Mouse (Mus musculus) hindbrain, embryonic 11.5 days (tissue): ENCODE data around the gene Rps15a. TPM values are rescaled to one million over a fixed set of nuclear protein-coding genes. Genes with fewer than 3 reads are reported as not detected.

Experiments used
- ATAC-seq: fragments of 200-750 bp; cut with Nextera tagmentation; 2 replicates; pipeline ENCODE4 v1.8.0; 2017; ENCODE audit warnings: mild to moderate bottlenecking, moderate TSS enrichment, moderate library complexity; ENCODE audit not compliant: low FRiP score
- DNase-seq: peaks from one replicate; pipeline ENCODE4 v3.0.0-alpha.2; 2015; ENCODE audit warnings: low spot score
- H3K27ac ChIP-seq: fragments of 300-500 bp; sonication (generic); 2 replicates; pipeline ENCODE4 v1.5.1; 2014; ENCODE audit warnings: mild to moderate bottlenecking, low read depth, low read length
- H3K27me3 ChIP-seq: fragments of 300-500 bp; sonication (generic); 2 replicates; pipeline ENCODE4 v1.6.1; 2014; ENCODE audit warnings: mild to moderate bottlenecking, low read length, moderate library complexity, mixed read lengths; ENCODE audit not compliant: control insufficient read depth, insufficient read depth
- H3K36me3 ChIP-seq: fragments of 300-500 bp; sonication (generic); 2 replicates; pipeline ENCODE4 v1.6.1; 2014; ENCODE audit warnings: mild to moderate bottlenecking, low read length, moderate library complexity, mixed read lengths; ENCODE audit not compliant: control insufficient read depth, insufficient read depth
- H3K4me1 ChIP-seq: fragments of 300-500 bp; sonication (generic); replicated peaks from 2 replicates; pipeline ENCODE4 v1.6.1; 2014; ENCODE audit warnings: low read length, mixed read lengths; ENCODE audit not compliant: control insufficient read depth, insufficient read depth
- H3K4me2 ChIP-seq: fragments of 300-500 bp; sonication (generic); replicated peaks from 2 replicates; pipeline ENCODE4 v1.6.1; 2014; ENCODE audit warnings: mild to moderate bottlenecking, low read depth, low read length
- H3K4me3 ChIP-seq: fragments of 300-500 bp; sonication (generic); 2 replicates; pipeline ENCODE4 v1.5.1; 2014; ENCODE audit warnings: low read depth, low read length
- H3K9ac ChIP-seq: fragments of 300-500 bp; sonication (generic); 2 replicates; pipeline ENCODE4 v1.6.1; 2014; ENCODE audit warnings: low read depth, low read length
- H3K9me3 ChIP-seq: fragments of 300-500 bp; sonication (generic); 2 replicates; pipeline ENCODE4 v1.6.1; 2016; ENCODE audit warnings: low read length; ENCODE audit not compliant: control insufficient read depth
- WGBS: fragments of 180-500 bp; shearing (Covaris S2); extraction: QIAGEN DNeasy Blood & Tissue Kit; methylation state at CpG from one replicate; pipeline ENCODE4 v1.1.7; 2014; 5-methylcytosine and 5-hydroxymethylcytosine counted together
- polyA plus RNA-seq: library from polyadenylated mRNA; unstranded; fragments of >200 nt; fragmentation: Nextera tagmentation; extraction: Ambion mirVana; gene quantifications from 2 replicates; pipeline ENCODE4 v1.2.1, GENCODE M21; 2014

Rps15a gene
- polyA plus RNA-seq, 1 experiment from 2014 or later: 611 TPM

DNA sequence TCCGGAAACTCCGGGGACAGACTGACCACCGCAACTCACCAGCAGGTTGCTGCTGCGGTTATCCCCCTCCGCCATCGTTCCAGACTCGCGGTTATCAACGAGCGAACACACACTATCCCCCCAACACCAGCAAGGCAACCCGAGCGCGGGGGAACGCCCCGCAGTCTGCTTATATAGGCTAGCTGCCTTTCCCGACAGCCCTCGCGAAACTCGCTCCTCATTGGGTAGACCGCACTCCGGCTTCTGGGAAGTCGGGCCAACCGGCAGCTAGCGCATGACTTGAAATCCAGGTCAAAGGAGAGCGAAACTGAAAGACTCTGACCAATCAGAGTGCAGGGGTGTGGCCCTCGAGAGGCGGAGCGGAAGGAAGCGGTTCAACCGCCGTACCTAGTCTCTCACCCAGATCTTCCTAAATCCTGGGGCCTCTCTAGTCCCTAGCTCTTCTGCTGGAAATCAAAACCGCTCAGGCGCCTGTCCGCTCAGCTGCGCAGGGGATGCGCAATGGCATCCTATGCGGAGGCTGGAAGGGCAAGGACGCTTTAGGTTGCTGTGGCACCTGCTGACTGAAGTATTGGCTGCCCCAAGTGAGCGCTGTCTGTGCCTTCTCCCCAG lies 13.5 kb upstream of the Rps15a start, which contains the start of gene Arl6ip1:
Arl6ip1 (minus strand) TSS at position 233 of the 612 bp plus-strand sequence.
- Histone ChIP-seq H3K4me2 (peak within 1 kb of the TSS; percentile 62), H3K4me1 (peaks cover 5% of the 10 kb centered on the region; the same call in 1 of the 2 replicates), H3K27me3 (no peaks in the 10 kb centered on the region), H3K27ac (peak within 1 kb of the TSS; percentile 87), H3K36me3 (0 out of 2 replicates have a peak, but pooled peaks cover 3% of the 10 kb centered on the region), H3K9me3 (no peaks in the 10 kb centered on the region), H3K9ac (peak within 1 kb of the TSS; percentile 89), H3K4me3 (peak within 1 kb of the TSS; percentile 90)
- ATAC-seq (peak; percentile 100), DNase-seq (peak; percentile 94)
- under 1% methylated on average over 39 of the region's 39 CpGs for WGBS

DNA sequence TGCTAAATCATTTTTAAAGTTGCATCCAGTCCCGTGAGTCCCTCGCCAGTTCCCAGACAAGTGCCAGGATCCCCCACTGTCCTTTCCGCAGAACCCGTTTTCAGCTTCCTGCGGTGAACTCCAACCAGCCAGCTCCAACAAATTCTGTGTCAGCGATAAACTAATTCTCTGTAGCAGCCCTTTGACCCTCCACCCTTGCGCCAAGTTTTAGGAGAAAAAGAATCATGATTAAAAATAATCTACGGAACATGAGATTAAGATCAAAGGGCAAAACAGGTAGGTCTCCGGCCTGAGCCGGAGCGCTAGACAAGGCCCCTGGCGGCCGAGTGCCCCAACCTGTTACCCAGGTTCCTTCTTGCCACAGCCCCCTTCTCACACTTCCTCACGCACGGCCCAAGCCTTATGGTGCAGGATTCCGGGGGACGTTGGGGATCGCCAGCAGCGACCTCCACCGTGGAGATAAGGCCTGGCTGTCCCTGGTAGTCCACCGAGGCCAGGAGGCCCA lies 13.0 kb upstream of the Rps15a start:
- H3K4me1 ChIP-seq: peaks cover 5% of the 10 kb centered on the region; the same call in 1 of the 2 replicates
- H3K9me3 ChIP-seq: no peaks in the 10 kb centered on the region
- WGBS: under 1% methylated on average over 21 of the region's 21 CpGs
- H3K4me3 ChIP-seq: peak overlapping the region; percentile 90
- ATAC-seq (peak; percentile 84), DNase-seq (no peak)
- no peaks in the 10 kb centered on the region for H3K27me3 ChIP-seq
- H3K9ac ChIP-seq: peak overlapping the region; percentile 89
- 0 out of 2 replicates have a peak, but pooled peaks cover 3% of the 10 kb centered on the region for H3K36me3 ChIP-seq
- peak overlapping the region; percentile 62 for H3K4me2 ChIP-seq
- peak overlapping the region; percentile 87 for H3K27ac ChIP-seq

DNA sequence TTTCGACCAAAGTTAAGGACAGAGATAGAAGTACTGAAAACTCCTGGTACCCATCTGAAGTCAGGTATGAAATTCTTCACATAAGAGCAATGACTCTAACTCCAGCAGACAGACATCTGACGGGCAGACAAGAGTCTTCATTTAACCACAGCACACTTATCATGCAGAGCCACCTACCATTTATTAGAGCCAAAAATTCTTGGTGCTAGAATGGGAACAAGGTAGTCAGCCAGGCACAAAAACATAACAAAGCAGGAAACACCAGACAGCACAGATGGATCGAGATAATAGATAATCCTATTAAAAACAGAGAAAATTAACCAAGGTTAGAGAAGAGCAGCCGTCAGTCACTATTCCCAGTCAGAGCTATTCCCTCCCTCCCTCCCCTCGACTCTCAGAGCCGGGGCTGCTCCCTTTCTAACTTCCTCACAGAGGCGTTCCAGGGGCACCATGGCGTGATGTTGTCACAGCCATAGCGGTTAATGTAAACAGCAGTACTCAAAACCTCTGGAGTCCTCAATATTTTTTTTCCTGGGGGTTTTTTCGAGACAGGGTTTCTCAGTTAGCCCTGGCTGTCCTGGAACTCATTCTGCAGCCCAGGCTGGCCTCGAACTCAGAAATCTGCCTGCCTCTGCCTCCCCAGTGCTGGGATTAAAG lies 10.4 kb upstream of the Rps15a start:
- WGBS: 80% methylated on average over 11 of the region's 11 CpGs
- Histone ChIP-seq H3K9ac (no peak overlapping the region), H3K27me3 (no peaks in the 10 kb centered on the region), H3K4me1 (peaks cover 5% of the 10 kb centered on the region; the same call in 1 of the 2 replicates), H3K4me3 (no peak overlapping the region), H3K27ac (no peak overlapping the region), H3K4me2 (no peak overlapping the region), H3K36me3 (0 out of 2 replicates have a peak, but pooled peaks cover 3% of the 10 kb centered on the region), H3K9me3 (no peaks in the 10 kb centered on the region)
- ATAC-seq (no peak), DNase-seq (no peak)

DNA sequence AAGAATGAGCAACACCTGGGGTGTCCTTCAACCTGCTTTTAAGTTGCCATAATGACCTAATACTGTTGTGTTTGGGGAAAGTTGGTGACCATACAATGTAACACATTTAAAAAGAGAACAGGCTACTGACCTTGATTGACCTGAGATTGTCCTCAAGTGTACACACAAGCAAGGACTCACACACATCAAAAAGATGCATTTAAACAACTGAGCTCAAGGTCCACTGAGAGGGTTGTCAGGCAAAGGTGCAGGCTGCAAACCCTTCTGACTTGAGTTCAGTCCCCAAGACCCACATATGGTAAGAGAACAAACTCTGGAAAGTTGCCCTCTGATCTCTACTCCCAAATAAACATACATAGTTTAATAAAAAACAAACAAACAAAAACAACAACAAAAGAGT lies 9.7 kb upstream of the Rps15a start:
- no peak overlapping the region for H3K9ac ChIP-seq
- H3K4me1 ChIP-seq: peaks cover 5% of the 10 kb centered on the region; the same call in 1 of the 2 replicates
- ATAC-seq: no peak
- H3K9me3 ChIP-seq: no peaks in the 10 kb centered on the region
- no peak for DNase-seq
- no peaks in the 10 kb centered on the region for H3K27me3 ChIP-seq
- H3K4me3 ChIP-seq: no peak overlapping the region
- H3K4me2 ChIP-seq: no peak overlapping the region
- H3K36me3 ChIP-seq: 0 out of 2 replicates have a peak, but pooled peaks cover 3% of the 10 kb centered on the region
- no peak overlapping the region for H3K27ac ChIP-seq

DNA sequence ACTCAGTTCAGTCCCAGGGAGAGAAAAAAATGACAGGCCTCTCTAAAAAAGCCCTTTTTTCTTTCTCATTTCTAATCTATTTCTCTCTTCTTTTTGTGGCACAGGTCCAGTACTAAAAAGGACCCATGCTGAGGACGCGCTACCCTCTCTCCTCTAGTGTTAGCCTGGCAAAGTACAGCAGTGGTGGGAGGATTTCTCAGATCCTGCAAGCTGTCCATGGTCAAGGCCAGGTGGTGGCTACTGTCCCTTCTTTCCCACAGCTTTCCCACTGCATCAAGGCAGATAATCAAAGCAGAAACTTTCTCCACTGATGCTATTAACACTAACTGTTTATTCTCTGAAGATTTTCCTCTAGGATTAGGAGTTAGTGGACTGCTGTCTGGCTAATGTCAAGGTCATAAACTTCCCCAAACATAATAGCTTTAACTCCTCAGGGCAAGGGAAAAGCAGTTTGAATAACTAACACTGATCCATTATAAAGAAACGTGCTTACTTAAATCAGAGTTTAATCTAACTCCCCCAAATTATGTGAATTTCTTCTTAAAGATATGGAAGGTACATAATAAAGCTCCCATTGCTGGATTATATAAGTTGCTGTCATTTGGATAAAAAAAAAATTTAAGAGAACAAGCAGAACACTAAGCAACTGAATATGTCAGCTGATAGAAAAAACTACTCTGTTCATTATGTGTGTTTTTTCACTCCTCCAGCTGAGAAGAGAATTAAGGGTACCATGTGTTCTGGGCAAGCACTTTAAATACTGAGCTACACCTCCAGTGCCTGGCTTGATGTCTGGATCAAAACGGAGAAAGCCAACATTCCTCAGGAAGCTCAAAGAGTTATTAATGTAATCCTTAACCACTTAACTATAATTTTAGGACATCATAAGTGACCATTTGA lies 7.8 kb upstream of the Rps15a start:
- Histone ChIP-seq H3K27ac (no peak overlapping the region), H3K9ac (no peak overlapping the region), H3K4me2 (no peak overlapping the region), H3K36me3 (0 out of 2 replicates have a peak, but pooled peaks cover 8% of the 10 kb centered on the region), H3K27me3 (no peaks in the 10 kb centered on the region), H3K4me3 (no peak overlapping the region), H3K9me3 (no peaks in the 10 kb centered on the region), H3K4me1 (peaks cover 2% of the 10 kb centered on the region; the same call in 1 of the 2 replicates)
- 94% methylated on average over 4 of the region's 4 CpGs for WGBS
- ATAC-seq (no peak), DNase-seq (no peak)

DNA sequence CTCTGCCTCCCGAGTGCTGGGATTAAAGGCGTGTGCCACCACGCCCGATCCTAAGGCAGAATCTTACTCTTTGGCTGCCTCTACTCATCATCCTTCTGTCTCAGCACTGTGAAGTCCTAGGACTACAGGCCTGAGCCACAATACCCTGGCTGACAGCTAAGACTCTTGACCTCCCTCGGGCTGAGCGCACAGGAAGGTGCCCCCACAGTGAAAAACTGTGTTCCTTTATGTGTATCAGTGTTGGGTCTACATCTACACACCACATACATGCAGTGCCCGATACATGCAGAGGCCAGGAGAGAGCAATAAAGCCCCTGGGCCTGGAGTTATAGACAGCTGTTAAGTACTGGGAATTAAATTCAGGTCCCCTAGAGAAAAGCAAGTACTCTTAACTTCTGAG lies 6.2 kb upstream of the Rps15a start:
- Histone ChIP-seq H3K9ac (no peak overlapping the region), H3K27me3 (no peaks in the 10 kb centered on the region), H3K4me2 (no peak overlapping the region), H3K4me3 (no peak overlapping the region), H3K27ac (no peak overlapping the region), H3K9me3 (no peaks in the 10 kb centered on the region), H3K36me3 (0 out of 2 replicates have a peak, but pooled peaks cover 8% of the 10 kb centered on the region), H3K4me1 (peaks cover 2% of the 10 kb centered on the region; the same call in 1 of the 2 replicates)
- DNase-seq (no peak), ATAC-seq (no peak)
- 93% methylated on average over 7 of the region's 7 CpGs for WGBS

DNA sequence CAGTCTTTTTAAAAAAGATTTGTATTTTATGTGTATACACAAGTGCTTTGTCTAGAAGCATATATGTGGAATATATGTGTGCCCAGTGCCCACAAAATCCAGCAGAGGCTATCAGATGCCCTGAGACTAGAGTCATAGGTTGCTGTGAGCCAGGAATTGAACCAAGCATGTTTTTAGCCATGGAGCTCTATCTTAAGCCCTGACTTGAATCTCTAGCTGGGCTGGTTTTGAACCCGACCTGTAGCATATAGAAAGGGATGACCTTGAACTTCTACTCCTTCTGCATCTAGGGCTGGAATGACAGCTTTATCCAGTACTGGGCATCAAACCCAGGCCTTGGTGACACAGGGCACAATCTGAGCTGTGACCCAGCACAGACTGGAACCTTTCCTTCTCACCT lies 4.7 kb upstream of the Rps15a start:
- DNase-seq: no peak
- 77% methylated on average over 1 of the region's 1 CpGs for WGBS

DNA sequence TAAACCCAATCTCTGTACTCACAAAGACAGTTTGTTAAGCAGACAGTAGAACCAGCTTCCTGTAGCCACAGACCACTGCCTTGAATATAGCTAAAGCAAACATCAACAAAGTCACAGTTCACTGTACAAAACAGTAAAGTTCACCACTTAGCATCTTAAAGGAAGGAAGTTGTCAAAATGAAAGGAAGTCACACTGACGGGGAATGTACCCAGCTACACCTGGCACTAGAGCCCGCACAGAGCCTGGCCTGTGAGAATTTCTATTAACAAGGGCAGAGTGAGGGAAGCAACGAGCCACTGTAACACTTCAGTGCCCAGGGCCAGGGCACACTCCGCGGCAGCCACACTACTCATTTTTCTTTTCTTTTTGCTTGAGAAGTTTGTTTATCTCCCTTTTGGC lies 4.0 kb upstream of the Rps15a start:
- 0 out of 2 replicates have a peak, but pooled peaks cover 5% of the 10 kb centered on the region for H3K36me3 ChIP-seq
- H3K27me3 ChIP-seq: no peaks in the 10 kb centered on the region
- no peaks in the 10 kb centered on the region for H3K4me1 ChIP-seq
- no peak overlapping the region for H3K4me3 ChIP-seq
- no peak overlapping the region for H3K27ac ChIP-seq
- WGBS: 92% methylated on average over 5 of the region's 5 CpGs
- no peak overlapping the region for H3K4me2 ChIP-seq
- H3K9ac ChIP-seq: no peak overlapping the region
- DNase-seq: no peak
- ATAC-seq: no peak
- H3K9me3 ChIP-seq: no peaks in the 10 kb centered on the region

More for the DNA sequence above, 4.7 kb upstream of the Rps15a start:
- Histone ChIP-seq H3K27me3 (no peaks in the 10 kb centered on the region), H3K4me3 (no peak overlapping the region), H3K36me3 (0 out of 2 replicates have a peak, but pooled peaks cover 5% of the 10 kb centered on the region), H3K9ac (no peak overlapping the region), H3K4me1 (no peaks in the 10 kb centered on the region), H3K9me3 (no peaks in the 10 kb centered on the region), H3K27ac (no peak overlapping the region), H3K4me2 (no peak overlapping the region)
- no peak for ATAC-seq
